ENCODE assay signal across 7 mouse cellular contexts in genomic region chr11:101315665-101316500, GRCm38 (mm10). TPM values are rescaled to one million over a fixed set of nuclear protein-coding genes. Genes with fewer than 3 reads are reported as not detected.
DNase-seq lines count a peak whose midpoint lies in the region; ATAC-seq and TF ChIP-seq lines count a peak whose summit lies in the region.

Gene Psme3 (plus strand): TSS chr11:101316213.

- no peaks in the 10 kb centered on the region for H3K27me3 ChIP-seq in intestine, postnatal 0 days (replicated peaks; ENCODE audit: control insufficient read depth, insufficient read depth, low read length)
- no peaks in the 10 kb centered on the region for H3K27me3 ChIP-seq in midbrain, embryonic 12.5 days
- no peaks in the 10 kb centered on the region for H3K27me3 ChIP-seq in small intestine, adult 2 months (ENCODE audit: control insufficient read depth, insufficient read depth, low read length)

- H3K4me1 ChIP-seq in intestine, postnatal 0 days (replicated peaks; ENCODE audit: control insufficient read depth, insufficient read depth, low read length): no peaks in the 10 kb centered on the region
- peaks cover 18% of the 10 kb centered on the region for H3K4me1 ChIP-seq in midbrain, embryonic 12.5 days
- peaks cover 2% of the 10 kb centered on the region for H3K4me1 ChIP-seq in small intestine, adult 2 months (ENCODE audit: control insufficient read depth, insufficient read depth, insufficient read length, low read length)

- peak within 1 kb of the TSS; percentile 89 for H3K9ac ChIP-seq in intestine, postnatal 0 days (ENCODE audit: low read depth, low read length)
- H3K9ac ChIP-seq in midbrain, embryonic 12.5 days (replicated peaks): peak within 1 kb of the TSS; percentile 92

- H3K4me2 ChIP-seq in intestine, postnatal 0 days (replicated peaks; ENCODE audit: low read depth): peak within 1 kb of the TSS; percentile 74
- peak within 1 kb of the TSS; percentile 99 for H3K4me2 ChIP-seq in midbrain, embryonic 12.5 days (replicated peaks)

- H3K9me3 ChIP-seq in intestine, postnatal 0 days (ENCODE audit: control insufficient read depth): no peaks in the 10 kb centered on the region
- no peaks in the 10 kb centered on the region for H3K9me3 ChIP-seq in midbrain, embryonic 12.5 days

- TF ChIP-seq CTCF in intestine, postnatal 0 days (IDR thresholded peaks at IDR 0.05; ENCODE audit: low read depth): peak; percentile 33
- 0 out of 2 replicates have a peak, but pooled peaks have one; percentile 2 for TF ChIP-seq CTCF in small intestine, adult 2 months (IDR thresholded peaks at IDR 0.05; ENCODE audit: extremely low read depth, insufficient read length, insufficient replicate concordance, low read depth, low read length)

- DNase-seq in adrenal gland, adult 8-10 months: peak; percentile 89
- DNase-seq in embryo, embryonic 9.5 days (ENCODE audit: extremely low spot score): peak; percentile 95
- DNase-seq in gonadal fat pad, adult 2 months (ENCODE audit: low read depth): peak; percentile 54
- DNase-seq in left cerebral cortex, postnatal 4 days: peak; percentile 92

- peak; percentile 62 for TF ChIP-seq POLR2A in small intestine, adult 2 months (IDR thresholded peaks at IDR 0.05; ENCODE audit: low read depth, low read length)

- peaks cover 23% of the 10 kb centered on the region for H3K36me3 ChIP-seq in intestine, postnatal 0 days (ENCODE audit: control insufficient read depth, insufficient read depth)
- H3K36me3 ChIP-seq in midbrain, embryonic 12.5 days: peaks cover 30% of the 10 kb centered on the region
- H3K36me3 ChIP-seq in small intestine, adult 2 months (ENCODE audit: control insufficient read depth, insufficient read depth, low read length): peaks cover 21% of the 10 kb centered on the region

- WGBS in intestine, postnatal 0 days: under 1% methylated on average over 50 of the region's 62 CpGs
- WGBS in midbrain, embryonic 12.5 days: under 1% methylated on average over 62 of the region's 62 CpGs
- WGBS in small intestine, adult 2 months: under 1% methylated on average over 62 of the region's 62 CpGs

- ATAC-seq in intestine, postnatal 0 days: peak; percentile 91
- peak; percentile 93 for ATAC-seq in midbrain, embryonic 12.5 days (ENCODE audit: low FRiP score, low read depth)

- intact Hi-C loops in left cerebral cortex, postnatal 4 days (cut with DNase I): no loop called here

- H3K27ac ChIP-seq in intestine, postnatal 0 days (ENCODE audit: low read depth, low read length): 0 out of 2 replicates have a peak within 1 kb of the TSS, but pooled peaks have one; percentile 17
- H3K27ac ChIP-seq in midbrain, embryonic 12.5 days (replicated peaks): peak within 1 kb of the TSS; percentile 49
- H3K27ac ChIP-seq in small intestine, adult 2 months (ENCODE audit: insufficient read depth, low read depth, low read length): peak within 1 kb of the TSS; percentile 48

- H3K4me3 ChIP-seq in intestine, postnatal 0 days (ENCODE audit: low read depth, low read length): peak within 1 kb of the TSS; percentile 64
- peak within 1 kb of the TSS; percentile 98 for H3K4me3 ChIP-seq in midbrain, embryonic 12.5 days
- H3K4me3 ChIP-seq in small intestine, adult 2 months (ENCODE audit: low read depth, low read length): peak within 1 kb of the TSS; percentile 99

RNA-seq across cellular contexts. Expression of gene Psme3, which starts in this region (rescaled TPM):
- total RNA-seq in adrenal gland, adult 8-10 months (2022): 100 to 1,000 TPM; 120 to 143 (median 125) TPM
- 51.5 and 57.8 TPM in 2 replicates for polyA plus RNA-seq in gonadal fat pad, adult 2 months (2012; rRNA removed)
- polyA plus RNA-seq in intestine, postnatal 0 days (2015; fragmentation: Nextera tagmentation; extraction: Ambion mirVana): 59.5 and 60.2 TPM in 2 replicates
- 100 to 1,000 TPM in 1 of 2 experiments, 10 to 100 TPM in 1; 95.9 to 109 TPM for total RNA-seq in left cerebral cortex, postnatal 4 days (2021)
- polyA plus RNA-seq in midbrain, embryonic 12.5 days (2016; fragmentation: Nextera tagmentation; extraction: Ambion mirVana): 163 and 180 TPM in 2 replicates
- polyA plus RNA-seq in small intestine, adult 2 months (2012; rRNA removed): 19.9 and 36.7 TPM in 2 replicates

Comparison
In these comparisons a context has a peak if more than half of its experiments do, and no peak if none do; other contexts are left out.
1. Peak in every context shown above with its lines: DNase-seq, ATAC-seq, H3K4me3 ChIP-seq and H3K27ac ChIP-seq.